Mouse (Mus musculus): Measurements from ENCODE around the gene Ascc2. TPM values are rescaled to one million over a fixed set of nuclear protein-coding genes. Genes with fewer than 3 reads are reported as not detected.
"Not testable (repeated sequence)": the region's sequence is repeated elsewhere in the genome, so short reads cannot be mapped to it uniquely, and the experiment has no call there.

Gene Ascc2
- polyA plus RNA-seq, 1 experiment = 18.0 TPM

DNA sequence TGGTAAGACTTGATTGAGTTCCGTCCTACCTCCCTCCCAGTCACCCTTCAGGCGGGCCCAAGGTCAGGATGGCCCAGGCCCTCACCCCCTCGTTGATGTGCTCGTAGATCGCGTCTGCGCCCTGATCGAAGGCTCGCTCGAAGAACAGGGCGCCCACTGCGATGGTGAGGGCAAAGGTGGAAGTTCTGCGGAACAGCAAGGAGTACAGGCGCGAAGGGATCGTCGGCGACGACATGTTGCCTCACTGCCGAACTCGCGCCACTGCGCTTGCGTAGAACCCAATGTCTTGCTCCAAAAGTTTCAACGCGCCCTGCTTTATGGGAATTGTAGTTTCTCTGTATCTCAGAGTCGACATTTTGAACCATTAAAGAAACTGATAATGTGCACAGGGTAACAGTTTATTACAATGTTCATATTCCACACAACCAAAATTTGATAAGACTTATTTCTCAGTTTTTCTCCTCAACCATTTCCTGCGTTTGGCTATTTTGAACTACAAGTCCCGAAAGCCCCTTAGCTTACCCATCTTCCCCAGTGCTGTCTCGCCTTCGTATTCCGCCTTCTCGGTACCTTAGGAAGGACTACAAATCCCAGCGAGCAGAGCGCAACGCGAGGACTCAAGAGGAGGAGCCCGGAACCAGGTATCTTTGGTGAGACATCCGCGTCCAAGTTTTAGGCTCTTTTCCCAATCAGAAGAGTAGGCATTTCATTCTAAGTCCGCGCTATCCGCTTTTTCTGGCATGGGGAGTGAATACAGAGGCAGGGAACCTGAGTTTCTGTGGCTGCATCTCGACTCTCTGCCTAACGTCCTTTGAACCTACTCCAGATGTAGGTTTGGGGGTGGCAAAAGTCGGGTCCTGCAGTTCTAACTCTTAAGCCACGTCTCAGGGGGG is 66.8 kb downstream of the Ascc2 start, which contains the start of the genes Uqcr10 and Zmat5:
TSS of gene Uqcr10 (minus strand) at position 271 of the 893 bp plus-strand sequence.
TSS of gene Zmat5 (plus strand) at position 607 of the 893 bp plus-strand sequence.
- TF ChIP-seq CTCF (conservative IDR thresholded peaks at IDR 0.05; ENCODE audit: insufficient read depth, insufficient read length, low read depth, low read length) (no peak), POLR2A (IDR thresholded peaks at IDR 0.05; ENCODE audit: low read depth, low read length) (peak; percentile 97)
- DNase-seq = peak; percentile 96
- under 1% methylated on average over 47 of the region's 47 CpGs for WGBS

DNA sequence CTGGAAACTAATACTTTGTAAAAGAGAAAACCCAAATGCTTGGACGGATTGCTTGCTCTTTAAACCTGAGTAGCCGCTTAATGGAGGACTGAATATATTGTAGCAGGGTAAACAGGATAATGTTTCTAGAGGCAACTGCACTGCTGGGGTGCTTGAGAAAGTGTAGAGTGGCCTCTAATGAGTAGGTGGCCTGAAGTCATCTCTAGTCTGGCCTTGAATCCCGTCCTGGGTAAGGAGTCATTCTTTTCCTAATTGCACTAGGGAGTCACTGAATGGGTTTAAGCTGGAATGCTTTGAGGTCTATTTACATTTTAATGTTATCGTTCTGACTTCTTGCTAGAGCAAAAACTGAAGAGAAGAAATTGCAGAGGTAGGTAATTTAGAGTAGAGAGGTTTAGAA is 67.6 kb downstream of the Ascc2 start:
- Histone ChIP-seq H3K27me3 (replicated peaks; ENCODE audit: control insufficient read depth, insufficient read depth, low read length) (no peaks in the 10 kb centered on the region), H3K4me3 (ENCODE audit: insufficient read depth, low read depth, low read length) (peak overlapping the region; percentile 72), H3K4me1 (ENCODE audit: control insufficient read depth, insufficient read depth, low read length) (no peaks in the 10 kb centered on the region; the same call in 1 of the 2 replicates), H3K27ac (ENCODE audit: insufficient read depth, low read depth, low read length) (peak overlapping the region; percentile 48; the same call in 1 of the 2 replicates), H3K36me3 (ENCODE audit: control insufficient read depth, insufficient read depth, low read length) (peaks cover 3% of the 10 kb centered on the region)
- 4% methylated on average over 4 of the region's 4 CpGs for WGBS
- peak; percentile 14 for DNase-seq
- no peak for TF ChIP-seq CTCF (conservative IDR thresholded peaks at IDR 0.05; ENCODE audit: insufficient read depth, insufficient read length, low read depth, low read length)
- TF ChIP-seq POLR2A (IDR thresholded peaks at IDR 0.05; ENCODE audit: low read depth, low read length) = no peak

More for the DNA sequence above, 66.8 kb downstream of the Ascc2 start, which contains the start of the genes Uqcr10 and Zmat5:
- H3K4me1 ChIP-seq (ENCODE audit: control insufficient read depth, insufficient read depth, low read length) = no peaks in the 10 kb centered on the region; the same call in 1 of the 2 replicates
- peak within 1 kb of the TSS; percentile 72 for H3K4me3 ChIP-seq (ENCODE audit: insufficient read depth, low read depth, low read length)
- H3K27me3 ChIP-seq (replicated peaks; ENCODE audit: control insufficient read depth, insufficient read depth, low read length) = no peaks in the 10 kb centered on the region
- H3K36me3 ChIP-seq (ENCODE audit: control insufficient read depth, insufficient read depth, low read length) = peaks cover 3% of the 10 kb centered on the region
- peak within 1 kb of the TSS; percentile 89 for H3K27ac ChIP-seq (ENCODE audit: insufficient read depth, low read depth, low read length)

DNA sequence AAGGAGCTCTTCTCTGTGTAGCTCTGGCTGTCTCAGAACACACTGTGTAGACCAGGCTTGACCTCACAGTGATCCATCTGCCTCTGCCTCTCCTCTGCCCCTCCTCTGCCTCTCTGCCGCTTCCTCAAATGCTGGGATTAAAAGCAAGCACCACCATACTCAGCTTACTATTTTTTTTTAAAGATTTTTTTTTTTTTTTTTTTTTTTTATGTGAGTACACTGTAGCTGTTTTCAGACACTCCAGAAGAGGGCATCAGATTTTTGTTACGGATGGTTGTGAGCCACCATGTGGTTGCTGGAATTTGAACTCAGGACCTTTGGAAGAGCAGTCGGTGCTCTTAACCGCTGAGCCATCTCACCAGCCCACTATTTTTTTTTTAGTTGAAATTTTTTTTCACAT is 72.6 kb downstream of the Ascc2 start:
- H3K27ac ChIP-seq (ENCODE audit: insufficient read depth, low read depth, low read length); H3K36me3 ChIP-seq (ENCODE audit: control insufficient read depth, insufficient read depth, low read length); H3K4me3 ChIP-seq (ENCODE audit: insufficient read depth, low read depth, low read length); H3K4me1 ChIP-seq (ENCODE audit: control insufficient read depth, insufficient read depth, low read length); H3K27me3 ChIP-seq (replicated peaks; ENCODE audit: control insufficient read depth, insufficient read depth, low read length); DNase-seq: not testable (repeated sequence)
- WGBS = 60% methylated on average over 4 of the region's 4 CpGs

DNA sequence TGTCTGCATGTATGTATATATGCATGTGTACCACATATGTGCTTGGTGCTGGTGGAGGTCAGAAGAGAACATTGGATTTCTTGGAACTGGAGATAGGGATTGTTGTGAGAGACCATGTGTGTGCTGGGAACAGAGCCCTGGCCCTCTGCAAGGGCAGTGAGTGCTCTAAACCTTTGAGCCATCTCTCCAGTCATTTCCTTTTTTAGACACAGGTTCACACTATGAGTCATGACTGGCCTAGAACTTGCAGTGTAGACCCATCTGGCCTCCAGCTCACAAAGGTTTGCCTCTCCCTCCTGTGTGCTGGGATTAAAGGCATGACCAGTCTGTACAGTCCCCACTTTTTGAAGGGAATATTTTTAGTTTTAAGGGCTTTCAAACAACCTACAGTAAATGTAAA is 75.3 kb downstream of the Ascc2 start:
- Histone ChIP-seq H3K27ac (ENCODE audit: insufficient read depth, low read depth, low read length) (no peak overlapping the region), H3K4me1 (ENCODE audit: control insufficient read depth, insufficient read depth, low read length) (no peaks in the 10 kb centered on the region), H3K27me3 (replicated peaks; ENCODE audit: control insufficient read depth, insufficient read depth, low read length) (no peaks in the 10 kb centered on the region), H3K4me3 (ENCODE audit: insufficient read depth, low read depth, low read length) (no peak overlapping the region), H3K36me3 (ENCODE audit: control insufficient read depth, insufficient read depth, low read length) (no peaks in the 10 kb centered on the region)
- no peak for DNase-seq
- TF ChIP-seq POLR2A (IDR thresholded peaks at IDR 0.05; ENCODE audit: low read depth, low read length) (no peak), CTCF (conservative IDR thresholded peaks at IDR 0.05; ENCODE audit: insufficient read depth, insufficient read length, low read depth, low read length) (no peak)

DNA sequence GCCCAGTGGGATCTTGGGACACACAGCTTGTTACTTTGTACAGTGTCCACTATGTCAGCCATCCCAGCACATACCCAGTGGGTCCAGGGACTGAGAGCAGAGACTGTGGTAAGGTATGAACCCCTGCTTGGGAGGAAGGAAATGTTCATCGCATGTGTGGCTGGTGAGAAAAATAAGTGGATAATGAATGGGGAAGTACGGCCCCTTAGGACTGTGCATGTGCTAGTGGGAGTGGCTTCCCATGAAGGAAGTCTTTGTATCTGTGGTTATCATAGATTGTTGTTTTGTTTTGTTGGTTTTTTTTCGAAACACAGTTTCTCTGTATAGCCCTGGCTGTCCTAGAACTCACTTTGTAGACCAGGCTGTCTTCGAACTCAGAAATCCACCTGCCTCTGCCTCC is 77.2 kb downstream of the Ascc2 start:
- TF ChIP-seq POLR2A (IDR thresholded peaks at IDR 0.05; ENCODE audit: low read depth, low read length) = no peak
- no peak for TF ChIP-seq CTCF (conservative IDR thresholded peaks at IDR 0.05; ENCODE audit: insufficient read depth, insufficient read length, low read depth, low read length)
- H3K27me3 ChIP-seq (replicated peaks; ENCODE audit: control insufficient read depth, insufficient read depth, low read length) = no peaks in the 10 kb centered on the region
- H3K4me1 ChIP-seq (ENCODE audit: control insufficient read depth, insufficient read depth, low read length) = no peaks in the 10 kb centered on the region
- H3K36me3 ChIP-seq (ENCODE audit: control insufficient read depth, insufficient read depth, low read length) = no peaks in the 10 kb centered on the region
- no peak overlapping the region for H3K27ac ChIP-seq (ENCODE audit: insufficient read depth, low read depth, low read length)
- no peak for DNase-seq
- H3K4me3 ChIP-seq (ENCODE audit: insufficient read depth, low read depth, low read length) = no peak overlapping the region
- WGBS = 85% methylated on average over 4 of the region's 4 CpGs

DNA sequence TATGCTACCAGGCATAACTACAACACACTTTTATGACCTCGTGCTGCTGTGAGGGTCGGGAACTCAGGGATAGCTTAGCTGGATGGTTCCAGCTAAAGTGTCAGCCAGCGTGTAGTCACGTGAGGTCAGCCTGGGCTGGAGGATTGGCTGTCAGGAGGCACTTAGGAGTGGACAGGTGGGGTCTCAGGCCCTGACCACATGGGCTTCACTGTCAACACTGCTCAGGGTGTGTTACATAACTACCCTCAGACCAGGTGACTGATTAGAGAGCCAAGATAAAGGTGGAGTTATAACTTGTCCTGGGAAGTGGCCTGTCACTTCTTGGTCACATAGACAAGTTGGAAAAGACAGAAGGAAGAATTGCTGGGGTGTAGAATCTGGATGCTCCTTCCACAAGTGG is 78.0 kb downstream of the Ascc2 start:
- H3K4me3 ChIP-seq (ENCODE audit: insufficient read depth, low read depth, low read length) = no peak overlapping the region
- 67% methylated on average over 4 of the region's 4 CpGs for WGBS
- TF ChIP-seq POLR2A (IDR thresholded peaks at IDR 0.05; ENCODE audit: low read depth, low read length) (no peak), CTCF (conservative IDR thresholded peaks at IDR 0.05; ENCODE audit: insufficient read depth, insufficient read length, low read depth, low read length) (no peak)
- H3K36me3 ChIP-seq (ENCODE audit: control insufficient read depth, insufficient read depth, low read length) = no peaks in the 10 kb centered on the region
- no peak for DNase-seq
- no peaks in the 10 kb centered on the region for H3K4me1 ChIP-seq (ENCODE audit: control insufficient read depth, insufficient read depth, low read length)
- H3K27me3 ChIP-seq (replicated peaks; ENCODE audit: control insufficient read depth, insufficient read depth, low read length) = no peaks in the 10 kb centered on the region
- no peak overlapping the region for H3K27ac ChIP-seq (ENCODE audit: insufficient read depth, low read depth, low read length)

DNA sequence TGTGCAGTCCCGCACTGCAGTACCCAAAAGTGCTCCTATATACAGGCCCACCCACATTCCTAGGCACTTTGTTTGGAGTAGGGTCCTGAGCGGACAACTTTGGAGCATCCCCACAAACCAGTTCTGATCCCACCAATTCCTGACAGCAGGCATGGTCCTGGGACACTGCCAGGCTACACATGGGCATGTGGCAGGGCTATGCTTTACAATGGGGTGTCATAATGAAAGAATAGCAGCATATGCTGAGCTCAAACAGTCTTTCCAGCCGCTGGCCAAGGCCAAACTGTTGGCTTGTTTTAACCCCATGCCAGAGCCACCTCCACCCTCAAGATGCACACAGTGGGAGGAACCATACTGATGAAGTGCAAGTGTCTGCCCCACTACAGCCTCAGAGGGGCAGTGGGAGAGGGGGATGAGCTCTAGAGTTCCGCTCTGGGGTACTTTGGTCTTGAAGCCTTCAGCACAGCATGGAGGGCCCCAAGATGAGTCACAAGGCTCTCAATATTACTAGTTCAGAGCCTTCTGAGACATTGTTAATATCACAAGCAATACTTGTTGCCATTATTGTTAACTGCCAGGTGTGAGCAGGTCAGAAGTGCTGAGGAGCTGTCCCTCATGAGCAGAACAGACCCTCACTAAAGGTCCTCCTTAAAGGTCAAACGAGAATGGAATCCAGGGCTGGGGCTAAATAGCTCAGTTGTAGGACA is 79.1 kb downstream of the Ascc2 start:
- Histone ChIP-seq H3K36me3 (ENCODE audit: control insufficient read depth, insufficient read depth, low read length) (no peaks in the 10 kb centered on the region), H3K27me3 (replicated peaks; ENCODE audit: control insufficient read depth, insufficient read depth, low read length) (no peaks in the 10 kb centered on the region), H3K4me1 (ENCODE audit: control insufficient read depth, insufficient read depth, low read length) (no peaks in the 10 kb centered on the region), H3K27ac (ENCODE audit: insufficient read depth, low read depth, low read length) (no peak overlapping the region), H3K4me3 (ENCODE audit: insufficient read depth, low read depth, low read length) (no peak overlapping the region)
- TF ChIP-seq POLR2A (IDR thresholded peaks at IDR 0.05; ENCODE audit: low read depth, low read length) (no peak), CTCF (conservative IDR thresholded peaks at IDR 0.05; ENCODE audit: insufficient read depth, insufficient read length, low read depth, low read length) (no peak)
- WGBS = 91% methylated on average over 5 of the region's 5 CpGs
- DNase-seq = no peak
